Mouse (Mus musculus) frontal cortex, postnatal 10 days (tissue): ENCODE data around the gene Rps12-ps3.

Source experiments
- DNase-seq, 2 experiments: peaks; one replicate each; pipeline ENCODE4 v3.0.0; 2022; ENCODE audit warnings: low spot score in 2 of 2, mixed read lengths in 1 of 2

The Rps12-ps3 gene

DNA sequence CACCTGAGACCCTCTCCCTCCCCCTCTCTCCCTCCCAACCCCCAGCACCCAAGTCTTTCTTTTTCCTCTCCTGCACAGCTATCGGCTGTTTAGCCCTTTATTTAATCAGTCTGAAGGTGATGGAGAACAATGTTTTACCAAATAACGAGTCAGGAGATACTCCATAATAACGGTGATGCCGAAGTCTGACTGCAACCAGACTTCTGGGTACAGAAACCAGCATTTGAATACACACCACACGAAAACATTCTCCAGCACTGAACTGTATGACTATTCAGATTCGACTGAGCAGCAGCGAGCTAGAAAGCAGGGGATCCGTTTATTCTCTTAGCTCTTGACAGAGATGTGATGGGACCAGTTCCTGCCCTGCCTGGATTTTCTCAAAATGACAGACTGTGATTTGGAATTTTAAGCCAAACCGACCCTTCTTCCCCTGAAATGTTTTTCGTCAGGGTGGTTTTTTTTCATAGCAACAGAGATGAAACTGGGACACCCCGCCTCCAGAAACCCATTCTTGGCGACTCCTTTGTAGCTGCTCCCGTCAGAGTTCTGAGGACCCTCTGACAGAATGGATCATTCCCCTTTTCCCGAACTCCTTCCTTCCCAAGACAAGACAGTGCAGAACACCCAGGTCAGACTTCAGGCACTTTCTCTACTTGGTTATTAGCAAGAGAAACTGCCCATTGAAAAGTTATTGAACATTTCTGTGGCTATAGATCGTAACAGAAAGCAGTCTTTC is 29.2 kb downstream of the Rps12-ps3 start:
- DNase-seq = no peak

DNA sequence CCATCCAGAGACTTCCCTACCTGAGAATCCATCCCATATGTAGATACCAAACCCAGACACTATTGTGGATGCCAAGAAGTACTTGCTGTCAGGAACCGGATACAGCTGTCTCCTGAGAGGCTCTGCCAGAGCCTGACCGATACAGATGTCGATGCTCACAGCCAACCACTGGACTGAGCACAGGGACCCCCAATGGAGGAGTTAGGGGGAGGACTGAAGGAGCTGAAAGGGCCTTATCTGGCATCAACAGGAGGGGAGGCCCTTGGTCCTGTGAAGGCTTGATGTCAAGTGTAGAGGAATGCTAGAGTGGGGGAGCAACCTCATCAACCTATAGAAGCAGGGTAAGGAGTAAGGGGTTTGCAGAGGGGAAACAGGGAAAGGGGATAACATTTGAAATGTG is 30.7 kb downstream of the Rps12-ps3 start:
- DNase-seq = no peak

DNA sequence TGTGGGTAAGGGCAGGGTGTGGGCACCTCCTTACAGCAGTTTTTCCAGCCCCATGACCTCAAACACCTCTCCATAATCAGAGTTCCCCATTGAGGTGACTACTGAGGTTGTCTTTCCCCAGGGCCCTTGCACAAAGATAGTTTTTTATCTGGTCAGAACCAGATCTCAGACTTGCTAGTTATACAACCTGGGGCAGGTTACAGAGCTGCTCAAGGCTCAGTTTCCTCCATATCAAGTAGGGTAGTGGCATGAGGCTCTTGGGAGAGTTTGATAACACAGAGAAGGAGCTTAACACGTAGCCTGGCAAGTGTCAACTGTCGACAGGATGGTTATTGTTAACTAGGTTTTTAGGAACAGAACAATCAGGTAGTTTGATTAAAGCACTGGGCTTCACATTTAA is 32.8 kb downstream of the Rps12-ps3 start:
- no peak for DNase-seq

DNA sequence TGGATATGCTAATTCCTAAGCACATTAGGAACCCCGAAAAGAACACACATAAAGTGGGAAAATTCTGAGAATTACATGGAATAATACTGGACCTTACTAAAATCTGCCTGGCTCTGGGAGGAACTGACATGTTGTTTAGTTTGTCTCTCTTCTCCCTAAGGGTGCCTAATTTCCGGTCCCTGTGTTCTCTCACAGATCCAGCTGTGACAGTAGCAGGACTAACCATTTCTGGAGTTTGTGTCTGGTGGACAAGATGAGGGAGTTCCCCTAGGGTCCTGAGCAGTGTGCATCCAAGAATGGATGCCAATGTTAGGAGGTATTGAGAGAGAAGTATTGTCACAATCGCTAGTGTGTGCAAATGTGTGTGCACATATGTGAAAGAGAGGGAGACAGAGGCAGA is 34.3 kb downstream of the Rps12-ps3 start:
- DNase-seq = no peak

- DNase-seq = no peak
Measured at GRCm38 (mm10) chr19:59356843-59357595, 34.9 kb downstream of the Rps12-ps3 start.

DNA sequence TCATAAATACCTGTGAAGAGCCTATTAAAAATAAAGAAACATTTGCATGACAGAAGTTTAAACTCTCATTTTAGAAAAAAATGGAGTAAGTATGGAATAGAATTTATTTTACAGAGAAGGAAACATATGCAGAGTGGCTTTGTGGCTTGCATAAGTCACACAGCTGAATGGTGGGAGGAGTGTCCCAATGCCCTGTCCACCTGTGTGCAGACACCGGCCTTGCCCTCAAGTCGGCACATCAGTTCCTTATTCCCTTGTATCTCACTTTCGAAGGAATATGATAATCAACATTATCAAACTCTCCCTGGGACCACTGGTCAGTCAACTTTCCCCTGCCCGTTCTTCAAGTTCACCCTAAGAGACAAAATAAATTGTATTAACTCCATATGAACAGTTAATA is 35.8 kb downstream of the Rps12-ps3 start:
- DNase-seq = no peak

DNA sequence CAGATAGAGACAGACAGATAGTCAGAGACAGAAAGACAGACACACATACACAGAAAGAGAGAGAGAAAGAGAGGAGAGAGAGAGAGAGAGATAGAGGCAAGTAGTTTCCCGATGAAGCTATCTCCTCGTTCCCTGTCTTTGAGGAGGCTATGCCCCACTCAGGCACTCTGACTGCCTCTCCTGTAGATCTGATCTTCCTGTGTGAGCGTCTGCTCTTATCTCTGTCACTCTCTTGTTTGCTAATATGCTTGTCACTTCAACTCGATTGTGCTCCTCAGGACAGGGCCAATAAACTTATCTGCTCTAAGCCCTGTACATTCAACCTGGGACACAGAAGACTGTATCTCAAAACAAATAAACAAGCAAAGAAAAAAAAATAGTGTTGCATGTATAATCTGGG is 37.1 kb downstream of the Rps12-ps3 start:
- DNase-seq = no peak

GRCm38 (mm10) chr19:59360486-59360896 is 38.4 kb downstream of the Rps12-ps3 start:
- no peak for DNase-seq

DNA sequence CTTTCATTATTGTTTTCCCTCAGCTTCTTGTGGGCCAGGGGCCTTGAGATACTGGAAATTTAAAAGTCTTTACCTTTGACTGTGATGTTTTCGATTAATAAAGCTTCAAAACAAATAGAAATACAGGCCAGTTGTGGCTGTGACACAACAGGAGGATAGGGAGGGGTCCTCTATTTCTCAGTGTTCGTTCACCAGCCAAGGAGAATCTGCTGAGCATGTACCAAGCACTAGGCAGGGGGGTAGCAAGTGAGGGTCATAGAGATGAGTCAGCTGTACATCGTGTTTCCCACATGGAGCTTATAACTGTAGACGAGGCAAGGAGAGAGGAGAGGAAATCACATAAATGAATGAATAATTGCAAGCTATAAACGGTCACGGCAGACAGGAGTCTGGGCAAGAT is 40.6 kb downstream of the Rps12-ps3 start:
- DNase-seq = no peak

GRCm38 (mm10) chr19:59363666-59364065 is 41.6 kb downstream of the Rps12-ps3 start:
- no peak for DNase-seq

DNA sequence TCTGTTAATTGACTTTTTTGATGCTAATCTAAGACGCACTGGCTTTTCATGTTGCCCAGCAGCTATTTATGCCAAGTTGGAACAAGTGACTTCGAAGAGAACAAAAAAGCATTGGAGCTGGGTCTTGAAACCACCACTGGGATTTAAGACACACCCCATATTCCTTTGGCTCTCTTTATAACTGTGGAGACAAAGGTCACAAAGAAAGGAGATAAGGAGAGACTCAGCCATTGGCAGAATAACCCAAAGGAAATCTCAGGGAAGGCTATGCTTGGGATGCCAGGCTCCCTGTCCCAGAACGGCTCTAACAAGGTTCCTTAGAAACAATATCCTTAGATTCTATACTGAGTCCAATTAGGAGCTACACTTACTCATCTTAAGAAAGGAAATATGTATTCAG is 44.6 kb downstream of the Rps12-ps3 start:
- DNase-seq = no peak

GRCm38 (mm10) chr19:59367892-59368291 is 45.8 kb downstream of the Rps12-ps3 start:
- DNase-seq = no peak

DNA sequence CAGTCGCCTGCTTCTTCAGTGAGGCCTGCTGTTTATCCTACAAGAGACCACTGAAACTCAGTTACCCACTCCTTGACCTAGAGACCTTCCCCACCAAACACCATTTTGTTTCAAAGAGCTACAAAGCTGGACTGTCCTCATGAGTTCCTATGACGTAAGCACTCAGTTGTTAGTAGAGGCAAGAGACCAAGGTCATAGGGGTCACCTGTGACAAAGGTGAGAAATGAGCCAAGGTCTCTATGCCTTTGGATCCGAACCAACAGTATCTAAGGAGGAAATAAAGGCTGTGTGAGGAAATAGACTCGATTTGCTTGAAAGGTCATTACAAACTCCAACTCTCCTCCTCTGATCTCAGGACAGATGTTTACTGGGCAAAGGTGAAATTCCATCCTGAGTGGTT is 48.9 kb downstream of the Rps12-ps3 start:
- DNase-seq = no peak
